Mouse (Mus musculus) CD4-positive, CD25-positive, alpha-beta regulatory T cell (primary cell): Measurements from ENCODE around the gene Eif4e. TPM values are rescaled to one million over a fixed set of nuclear protein-coding genes. Genes with fewer than 3 reads are reported as not detected.

Experiments
- polyA plus RNA-seq: library from polyadenylated mRNA; unstranded; fragments of 100-300 nt; shearing (Covaris generic); gene quantifications from one replicate; pipeline ENCODE4 v1.2.1, GENCODE M21; 2017

Eif4e gene
- 207 TPM for polyA plus RNA-seq

GRCm38 (mm10) chr3:138526073-138526915, at the start of gene Eif4e:
Gene Eif4e (plus strand): TSS chr3:138526179.

GRCm38 (mm10) chr3:138489327-138490033, 36.5 kb upstream of the Eif4e start, which contains the start of gene Metap1:
Gene Metap1 (minus strand): TSS chr3:138489515.

Other genes starting within 250 kb of the Eif4e start
- not detected for gene Adh6a, start 212.9 kb upstream of the Eif4e start, polyA plus RNA-seq
- gene Adh6b, start 184.4 kb upstream of the Eif4e start, polyA plus RNA-seq, result not detected
- gene Adh4, start 110.7 kb upstream of the Eif4e start, polyA plus RNA-seq, result not detected
- gene Adh5, start 83.1 kb upstream of the Eif4e start, polyA plus RNA-seq, result 150 TPM
- 42.4 TPM for gene Metap1, start 36.7 kb upstream of the Eif4e start, polyA plus RNA-seq
- 33.0 TPM for gene Tspan5, start 216.0 kb downstream of the Eif4e start, polyA plus RNA-seq